Mouse (Mus musculus) ovary, adult 2 months (tissue): ENCODE results near the gene Wdr83. TPM values are rescaled to one million over a fixed set of nuclear protein-coding genes. Genes with fewer than 3 reads are reported as not detected.

Experiments used
- polyA plus RNA-seq: library from polyadenylated mRNA; depleted of rRNA; stranded (reverse); fragments of >200 nt; gene quantifications from 2 replicates; pipeline ENCODE4 v1.2.3, GENCODE M21; 2012; rRNA removed

Wdr83 gene
- 36.8 and 41.0 TPM in 2 replicates for polyA plus RNA-seq

GRCm38 (mm10) chr8:85081216-85081555 is at the start of gene Wdr83:
Wdr83 (minus strand) TSS chr8:85081306.

DNA sequence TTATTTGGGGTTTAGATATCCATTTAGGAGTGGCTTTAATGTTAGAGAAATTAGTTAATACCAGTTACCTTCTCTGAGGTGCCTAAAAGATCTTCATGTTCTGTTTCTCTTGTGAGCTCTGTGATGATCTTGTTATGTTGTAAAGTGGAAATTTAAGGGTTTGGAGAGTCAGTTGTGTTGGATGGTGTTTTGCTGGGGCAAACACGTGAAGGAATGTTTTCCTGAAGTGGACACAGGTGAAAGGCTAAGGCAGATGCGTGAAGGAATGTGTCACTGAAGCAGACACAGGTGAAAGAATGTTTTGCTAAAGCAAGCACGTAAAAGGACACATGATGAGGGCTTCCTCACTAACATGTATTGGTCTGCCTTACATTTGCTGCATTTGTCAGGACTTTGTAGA is 41.9 kb upstream of the Wdr83 start, which contains the start of gene Zfp791:
Gene Zfp791, minus strand, starts transcription at position 101 of the 400 bp plus-strand sequence.

DNA sequence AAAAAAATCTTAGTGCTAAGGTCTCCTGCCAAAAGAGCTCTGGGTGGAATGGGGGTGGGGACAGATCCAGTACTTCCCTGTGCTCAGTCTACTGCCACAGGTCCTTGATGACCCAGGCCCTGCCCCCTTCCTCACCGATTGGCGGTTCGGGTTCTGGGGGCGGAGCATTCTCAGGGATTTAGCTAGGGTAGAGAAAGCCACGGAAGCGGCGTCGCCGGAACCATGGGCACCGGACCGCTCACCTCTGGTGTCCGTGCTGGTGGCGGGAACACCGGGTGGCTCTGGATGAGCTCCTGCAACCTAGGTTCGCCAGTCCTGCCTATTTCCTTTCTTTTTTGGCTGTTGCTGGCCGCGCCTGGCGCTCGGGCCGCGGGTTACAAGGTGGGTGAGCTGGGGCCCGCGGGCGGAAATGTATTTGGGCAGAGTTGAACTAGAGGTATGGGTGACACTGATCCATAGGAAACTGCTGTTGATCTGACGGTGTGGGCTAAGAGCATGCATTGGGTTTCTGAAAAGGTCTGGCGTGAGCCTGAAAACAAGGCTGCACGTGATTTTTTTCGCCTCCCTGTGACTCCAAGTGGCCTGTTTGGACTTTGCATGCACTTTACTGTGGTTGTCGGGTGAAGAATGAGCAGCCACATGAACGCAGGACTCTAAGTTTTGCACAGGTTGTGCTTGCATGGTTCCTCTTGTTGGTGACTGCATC is 2.2 kb upstream of the Wdr83 start, which contains the start of gene Man2b1:
Gene Man2b1, plus strand, starts transcription at position 163 of the 706 bp plus-strand sequence.

DNA sequence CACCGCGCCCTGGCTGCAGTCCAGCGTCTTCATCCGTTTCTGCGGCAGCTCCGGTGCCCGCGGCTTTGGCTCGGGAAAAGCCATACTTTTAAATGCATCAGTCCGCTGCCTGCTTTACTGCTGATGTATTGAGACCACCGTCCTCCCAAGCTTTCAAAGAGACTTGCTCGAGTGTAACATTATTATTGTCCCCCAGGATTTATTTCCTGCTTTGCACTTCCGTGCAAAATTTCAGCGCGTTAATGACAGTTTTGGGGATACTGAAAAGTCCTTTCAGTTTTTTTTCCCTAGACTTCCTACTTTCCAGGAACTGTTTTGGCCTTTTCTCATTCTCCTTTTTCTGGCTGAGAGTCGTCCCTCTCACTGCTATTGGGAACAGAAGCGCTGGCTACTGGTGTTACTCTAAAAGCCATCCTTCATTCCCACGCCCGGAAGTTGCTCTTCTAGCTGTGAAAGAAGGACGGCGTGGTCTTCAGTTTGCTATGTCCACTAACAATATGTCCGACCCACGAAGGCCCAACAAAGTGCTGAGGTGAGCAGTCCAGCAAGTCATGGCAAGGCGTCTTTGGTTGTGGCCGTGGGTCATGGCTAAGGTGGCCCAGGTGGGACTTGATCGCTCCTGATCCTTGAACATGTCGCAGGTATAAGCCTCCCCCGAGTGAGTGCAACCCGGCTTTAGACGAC is 432 bp downstream of the Wdr83 start, which contains the start of gene Wdr83os:
Gene Wdr83os, plus strand, starts transcription at position 209 of the 684 bp plus-strand sequence.

DNA sequence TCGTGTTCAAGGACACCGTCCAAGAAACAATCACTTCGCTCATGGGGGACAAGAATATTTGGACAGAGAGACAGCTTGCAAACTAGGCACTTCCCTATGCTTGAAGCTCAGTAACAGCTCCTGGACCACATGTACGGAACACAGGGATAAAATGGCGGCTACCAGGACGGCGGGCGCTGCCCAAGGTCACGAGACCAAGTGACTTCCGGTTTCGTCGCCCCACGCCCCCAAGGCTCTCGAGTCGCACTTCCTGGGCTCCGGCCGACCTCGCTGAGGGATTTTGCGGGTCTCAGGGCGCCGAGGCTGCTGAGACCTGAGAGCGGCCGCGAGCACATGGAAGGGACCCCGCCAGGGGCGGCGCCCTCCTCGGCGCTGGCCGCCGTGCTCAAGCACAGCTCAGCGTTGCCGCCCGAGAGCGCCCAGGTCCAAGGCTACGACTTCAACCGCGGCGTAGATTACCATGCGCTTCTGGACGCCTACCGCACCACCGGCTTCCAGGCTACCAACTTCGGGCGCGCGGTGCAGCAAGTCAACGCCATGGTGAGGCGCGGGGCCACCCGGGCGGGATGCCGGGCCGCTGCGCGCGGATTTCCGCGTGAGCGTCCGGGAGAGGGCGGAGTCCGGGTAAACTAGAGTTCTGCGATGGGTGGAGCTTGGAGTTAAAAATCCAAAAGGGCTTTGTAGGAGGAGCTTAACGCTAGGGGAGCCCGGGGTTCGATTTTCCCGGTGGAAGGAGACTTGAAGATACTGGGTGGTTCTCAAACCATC is 9.4 kb downstream of the Wdr83 start, which contains the start of gene Dhps:
Gene Dhps, plus strand, starts transcription at position 244 of the 768 bp plus-strand sequence.

DNA sequence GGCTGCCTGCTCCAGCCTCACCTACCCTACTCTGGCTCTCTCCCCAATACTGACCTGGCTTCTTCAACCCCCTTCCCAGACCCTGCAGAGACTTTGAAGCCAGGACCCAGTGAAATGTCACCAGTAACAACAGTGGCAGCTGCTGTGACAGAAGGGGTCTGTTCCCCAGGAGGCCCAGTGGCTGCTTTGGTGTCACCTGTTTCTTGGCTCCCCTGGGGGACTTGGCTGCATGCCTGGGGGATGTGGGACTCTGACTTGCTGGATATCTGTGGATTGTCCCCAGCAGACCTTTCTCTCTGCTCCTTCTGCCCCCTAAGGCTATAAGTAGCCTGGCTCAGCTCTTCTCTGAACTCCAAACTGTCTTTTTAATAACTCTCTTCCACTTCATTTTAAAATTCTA is 13.1 kb downstream of the Wdr83 start, which contains the start of gene Gm5741:
Gene Gm5741, minus strand, starts transcription at position 1 of the 400 bp plus-strand sequence.

DNA sequence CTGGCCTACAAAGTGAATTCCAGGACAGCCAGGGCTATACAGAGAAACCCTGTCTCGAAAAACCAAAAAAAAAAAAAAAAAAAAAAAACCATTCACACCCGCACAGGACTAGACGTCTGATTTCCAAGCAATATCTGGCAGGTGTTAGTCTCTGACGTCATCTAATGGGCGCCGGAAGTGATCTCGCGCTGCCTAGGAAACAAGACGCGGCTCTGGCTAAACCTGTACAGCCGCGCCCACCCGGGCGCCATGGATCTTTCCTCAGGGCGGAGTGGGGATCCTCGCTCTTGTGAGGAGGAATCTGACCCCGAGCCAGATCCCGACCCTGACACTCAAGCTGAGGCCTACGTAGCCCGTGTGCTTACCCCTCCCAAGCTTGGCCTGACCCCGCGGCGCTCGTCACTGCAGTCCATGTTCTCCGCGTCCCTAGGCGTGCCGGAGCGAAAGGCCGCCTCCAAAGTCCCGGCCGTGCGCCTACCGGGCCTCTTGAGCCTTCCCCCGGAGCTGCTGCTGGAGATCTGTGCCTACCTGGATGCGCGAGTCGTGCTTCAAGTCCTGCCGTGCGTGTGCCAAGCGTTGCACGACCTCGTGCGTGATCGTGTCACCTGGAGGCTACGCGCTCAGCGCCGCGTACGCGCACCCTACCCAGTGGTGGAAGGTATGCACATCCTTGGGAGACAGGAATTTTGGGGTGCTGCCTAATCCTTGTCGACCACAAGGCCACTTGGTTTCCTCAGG is 21.1 kb downstream of the Wdr83 start, which contains the start of gene Fbxw9:
Gene Fbxw9, plus strand, starts transcription at position 177 of the 738 bp plus-strand sequence.

DNA sequence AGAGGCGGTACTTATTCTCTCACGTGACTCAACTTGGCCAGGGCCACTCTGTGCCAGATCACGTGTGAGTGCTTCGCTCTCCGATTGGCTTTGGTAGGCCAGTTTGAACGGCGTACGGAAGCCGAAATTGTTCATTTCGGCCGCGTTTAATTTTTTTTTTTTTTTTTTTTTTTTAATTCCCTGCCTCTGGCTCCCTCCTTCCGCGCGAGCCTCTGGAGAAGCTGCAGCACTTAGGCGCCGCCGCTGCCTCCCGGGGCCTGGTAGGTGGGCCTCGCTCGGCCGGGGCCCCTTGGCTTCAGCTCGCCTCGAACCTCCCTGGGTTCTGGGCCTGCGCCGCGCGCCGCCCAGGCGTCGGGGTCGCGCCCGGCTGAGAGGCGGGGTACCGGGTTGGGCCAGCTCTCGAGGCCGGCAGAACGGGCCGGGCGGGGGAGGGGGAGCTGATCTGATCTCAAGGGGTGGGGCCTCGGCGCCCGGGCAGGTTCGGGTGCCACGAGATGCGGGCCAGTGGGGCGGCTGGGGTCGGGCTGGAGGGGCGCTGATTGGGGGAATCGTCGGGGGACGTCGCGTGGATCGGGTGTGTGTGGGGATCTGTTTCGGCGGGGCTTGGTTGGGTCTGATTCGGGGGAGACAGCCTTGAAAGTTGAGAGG is 44.3 kb downstream of the Wdr83 start, which contains the start of gene Tnpo2:
Gene Tnpo2, plus strand, starts transcription at position 198 of the 648 bp plus-strand sequence.

DNA sequence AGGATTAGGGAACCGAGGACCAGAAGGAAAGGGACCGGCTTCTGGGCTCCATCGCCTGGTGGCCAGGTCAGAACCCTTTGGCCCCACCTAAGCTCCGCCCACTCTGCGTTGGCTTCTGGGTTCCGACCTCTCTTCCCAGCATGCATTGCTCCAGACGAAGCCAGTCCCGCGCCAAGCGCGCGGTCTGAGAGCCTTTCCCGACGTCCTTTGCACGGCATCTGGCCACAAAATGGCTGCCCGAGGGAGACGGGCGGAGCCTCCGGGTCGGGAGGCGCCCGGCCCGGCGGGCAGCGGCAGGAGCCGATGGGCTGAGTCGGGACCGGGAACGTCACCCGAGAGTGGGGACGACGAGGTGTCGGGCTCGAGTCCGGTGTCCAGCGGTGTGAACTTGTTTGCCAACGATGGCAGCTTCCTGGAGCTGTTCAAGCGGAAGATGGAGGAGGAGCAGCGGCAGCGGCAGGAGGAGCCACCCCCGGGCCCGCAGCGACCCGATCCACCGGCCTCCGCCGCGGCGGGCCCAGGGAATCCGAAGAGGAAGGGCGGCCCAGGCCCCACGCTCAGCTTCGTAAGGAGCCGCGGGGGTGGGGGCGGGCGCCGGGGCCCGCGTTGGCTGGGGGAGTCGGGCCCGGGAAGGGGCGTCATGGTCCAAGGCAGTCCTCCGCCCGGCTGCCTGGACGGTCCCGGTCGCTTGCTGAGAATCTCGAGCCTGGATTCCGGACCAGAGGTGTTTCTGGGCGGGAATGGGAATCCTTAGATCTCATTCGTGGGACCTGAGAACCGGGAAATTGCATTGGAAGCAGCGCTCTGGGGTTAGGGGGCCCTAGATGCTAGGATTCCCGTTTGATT is 54.2 kb downstream of the Wdr83 start, which contains the start of gene Trir:
Gene Trir, plus strand, starts transcription at position 154 of the 846 bp plus-strand sequence.

GRCm38 (mm10) chr8:85025098-85025932 is 55.8 kb downstream of the Wdr83 start, which contains the start of gene Asna1:
Asna1 (minus strand) TSS chr8:85025281.

Other genes with a start within 250 kb of the Wdr83 start
- gene Gadd45gip1, start 249.8 kb downstream of the Wdr83 start, polyA plus RNA-seq: 111 and 172 TPM in 2 replicates
- 67.1 and 86.6 TPM in 2 replicates for gene Rad23a, start 240.6 kb downstream of the Wdr83 start, polyA plus RNA-seq
- gene Calr, start 234.4 kb downstream of the Wdr83 start, polyA plus RNA-seq: 235 and 272 TPM in 2 replicates
- 62.9 and 83.9 TPM in 2 replicates for gene Farsa, start 224.3 kb downstream of the Wdr83 start, polyA plus RNA-seq
- 9.6 and 13.0 TPM in 2 replicates for gene Syce2, start 209.2 kb downstream of the Wdr83 start, polyA plus RNA-seq
- 119 and 170 TPM in 2 replicates for gene Gcdh, start 187.4 kb downstream of the Wdr83 start, polyA plus RNA-seq
- gene Klf1, start 179.4 kb downstream of the Wdr83 start, polyA plus RNA-seq: 0.68 and 1.3 TPM in 2 replicates
- 14.7 and 22.8 TPM in 2 replicates for gene Dnase2a, start 172.7 kb downstream of the Wdr83 start, polyA plus RNA-seq
- 0.17 and 0.18 TPM in 2 replicates for gene Mast1, start 143.9 kb downstream of the Wdr83 start, polyA plus RNA-seq
- 0.12 and 0.22 TPM in 2 replicates for gene Rtbdn, start 134.3 kb downstream of the Wdr83 start, polyA plus RNA-seq
- 3.0 and 4.6 TPM in 2 replicates for gene Gm49661, start 111.9 kb downstream of the Wdr83 start, polyA plus RNA-seq
- 272 and 313 TPM in 2 replicates for gene Prdx2, start 111.7 kb downstream of the Wdr83 start, polyA plus RNA-seq
- gene Rnaseh2a, start 111.5 kb downstream of the Wdr83 start, polyA plus RNA-seq: 71.9 and 104 TPM in 2 replicates
- gene Junb, start 102.6 kb downstream of the Wdr83 start, polyA plus RNA-seq: 88.0 and 111 TPM in 2 replicates
- gene Hook2, start 90.7 kb downstream of the Wdr83 start, polyA plus RNA-seq: 12.0 and 13.4 TPM in 2 replicates
- gene Best2, start 66.8 kb downstream of the Wdr83 start, polyA plus RNA-seq: 0.08 and 0.13 TPM in 2 replicates
- 160 and 216 TPM in 2 replicates for gene Asna1, start 56.0 kb downstream of the Wdr83 start, polyA plus RNA-seq
- 134 and 160 TPM in 2 replicates for gene Trir, start 54.5 kb downstream of the Wdr83 start, polyA plus RNA-seq
- gene Tnpo2, start 44.4 kb downstream of the Wdr83 start, polyA plus RNA-seq: 109 and 112 TPM in 2 replicates
- gene Fbxw9, start 21.3 kb downstream of the Wdr83 start, polyA plus RNA-seq: 90.1 and 104 TPM in 2 replicates
- gene Gm5741, start 13.3 kb downstream of the Wdr83 start, polyA plus RNA-seq: 1.8 and 2.4 TPM in 2 replicates
- gene Dhps, start 9.5 kb downstream of the Wdr83 start, polyA plus RNA-seq: 76.3 and 84.0 TPM in 2 replicates
- gene Wdr83os, start 566 bp downstream of the Wdr83 start, polyA plus RNA-seq: 138 and 173 TPM in 2 replicates
- gene Man2b1, start 2.0 kb upstream of the Wdr83 start, polyA plus RNA-seq: 58.0 and 71.1 TPM in 2 replicates
- 0.41 and 0.56 TPM in 2 replicates for gene Zfp791, start 41.8 kb upstream of the Wdr83 start, polyA plus RNA-seq
- gene Cks1brt, start 70.6 kb upstream of the Wdr83 start, polyA plus RNA-seq: not detected in 2 replicates
- gene Olfr371, start 144.7 kb upstream of the Wdr83 start, polyA plus RNA-seq: not detected in 2 replicates
- gene Orc6, start 218.3 kb upstream of the Wdr83 start, polyA plus RNA-seq: 12.5 and 12.8 TPM in 2 replicates
- gene Vps35, start 218.5 kb upstream of the Wdr83 start, polyA plus RNA-seq: 7.2 and 7.6 TPM in 2 replicates